Mouse (Mus musculus): ENCODE data around the gene Bcl6. TPM values are rescaled to one million over a fixed set of nuclear protein-coding genes. Genes with fewer than 3 reads are reported as not detected.

The Bcl6 gene
- total RNA-seq, 2 experiments from 2014 or later, result 12.0 to 17.6 TPM

- intact Hi-C loops (cut with DNase I), result no loop called here
These were observed 9.2 kb downstream of the Bcl6 start for GRCm38 (mm10) chr16:23979446-23979845.

DNA sequence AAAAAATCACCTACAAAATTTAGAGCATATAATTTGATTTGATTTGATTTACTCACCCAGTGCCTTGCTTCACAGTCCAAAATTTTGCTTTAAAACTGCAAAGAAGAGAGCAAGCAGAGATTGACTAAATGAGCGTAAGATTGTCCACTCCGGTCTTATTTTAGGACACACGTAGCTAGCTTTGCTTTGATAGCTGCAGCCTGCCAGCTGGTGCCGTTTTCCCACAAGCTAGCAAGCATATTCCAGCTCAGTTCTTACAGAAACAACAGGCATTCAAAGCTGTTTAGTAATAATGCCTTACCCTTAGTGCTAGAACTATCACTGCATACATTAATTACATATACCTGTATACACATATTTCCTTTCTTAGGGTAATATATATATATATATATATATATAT lies 10.2 kb downstream of the Bcl6 start:
- intact Hi-C loops (cut with DNase I), result no loop called here
- no peak for DNase-seq (ENCODE audit: low spot score)

More at GRCm38 (mm10) chr16:23979446-23979845, 9.2 kb downstream of the Bcl6 start:
- no peak for DNase-seq (ENCODE audit: low spot score)

DNA sequence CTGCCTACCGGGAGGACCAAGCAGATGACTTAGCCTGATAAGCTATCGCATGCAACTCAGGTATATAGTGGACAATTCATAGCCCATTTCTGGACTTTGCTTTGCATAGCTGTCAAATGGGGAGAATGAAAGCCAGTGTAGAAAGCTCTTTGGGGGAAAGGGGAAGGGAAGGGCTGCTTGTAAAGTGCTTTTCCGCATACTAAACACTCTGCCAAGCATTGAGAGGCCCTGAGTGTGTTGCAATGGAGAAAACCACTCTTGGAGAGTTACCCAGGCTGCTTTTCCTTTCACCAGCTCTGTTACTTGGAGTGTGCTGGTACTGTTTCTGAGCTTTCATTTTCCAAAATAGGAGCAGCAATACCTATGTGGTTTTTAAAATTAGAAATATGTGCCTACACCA lies 10.9 kb downstream of the Bcl6 start:
- no peak for DNase-seq (ENCODE audit: low spot score)
- intact Hi-C loops (cut with DNase I), result no loop called here

- intact Hi-C loops (cut with DNase I), result no loop called here
- DNase-seq (ENCODE audit: low spot score), result no peak
These were observed 12.5 kb downstream of the Bcl6 start for GRCm38 (mm10) chr16:23976196-23976595.

DNA sequence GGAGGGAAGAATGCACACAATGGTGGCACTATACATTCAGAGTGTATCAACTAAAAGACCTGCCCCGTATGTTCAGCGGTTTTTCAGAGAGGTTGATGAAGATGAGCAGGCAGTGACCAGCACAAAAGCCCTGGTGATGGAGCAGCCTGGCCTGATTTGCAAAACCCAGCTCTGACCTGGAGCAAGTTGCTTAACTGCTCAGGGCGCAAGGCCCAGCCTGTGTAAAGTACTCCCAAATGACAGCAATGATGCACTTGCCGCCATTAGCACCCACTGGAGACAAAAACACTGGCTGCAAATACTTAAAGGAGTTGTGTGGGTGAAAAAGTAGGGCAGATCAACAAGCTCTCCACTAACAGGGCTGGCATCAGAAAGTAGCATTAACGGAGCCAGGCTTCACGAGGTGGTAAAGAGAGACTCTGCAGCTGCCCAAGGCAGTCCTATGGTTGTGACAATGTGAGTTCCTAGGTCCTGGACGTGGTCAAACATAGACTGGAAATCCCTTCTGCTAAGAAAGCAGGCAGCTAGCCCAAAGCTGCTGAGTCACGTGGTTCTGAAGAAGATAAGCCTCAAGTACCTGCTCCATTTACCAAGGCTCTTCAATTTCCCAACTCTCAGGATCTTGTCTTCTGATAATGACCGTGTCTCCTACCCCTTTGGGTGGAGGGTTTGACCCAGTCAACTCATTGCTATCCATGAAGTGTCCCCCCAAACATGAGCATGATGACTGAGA lies 14.9 kb downstream of the Bcl6 start:
- intact Hi-C loops (cut with DNase I), result no loop called here
- no peak for DNase-seq (ENCODE audit: low spot score)

DNA sequence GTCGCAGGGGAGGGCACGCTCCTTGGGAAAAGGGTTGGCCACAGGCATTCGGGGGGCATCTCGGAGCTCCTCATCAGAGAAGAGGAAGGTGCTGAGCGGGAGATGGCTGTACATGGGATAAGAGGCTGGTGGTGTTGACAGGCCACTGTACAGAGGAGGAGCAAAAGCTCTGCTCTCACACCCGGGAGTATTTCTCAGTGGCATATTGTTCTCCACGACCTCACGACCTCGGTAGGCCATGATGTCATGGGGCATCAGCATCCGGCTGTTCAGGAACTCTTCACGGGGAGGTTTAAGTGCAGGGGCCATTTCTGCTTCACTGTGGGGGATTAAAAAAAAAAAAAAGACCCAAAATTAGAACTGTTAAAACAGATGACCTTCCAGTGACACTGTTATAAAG lies 15.8 kb downstream of the Bcl6 start:
- intact Hi-C loops (cut with DNase I), result no loop called here
- no peak for DNase-seq (ENCODE audit: low spot score)

DNA sequence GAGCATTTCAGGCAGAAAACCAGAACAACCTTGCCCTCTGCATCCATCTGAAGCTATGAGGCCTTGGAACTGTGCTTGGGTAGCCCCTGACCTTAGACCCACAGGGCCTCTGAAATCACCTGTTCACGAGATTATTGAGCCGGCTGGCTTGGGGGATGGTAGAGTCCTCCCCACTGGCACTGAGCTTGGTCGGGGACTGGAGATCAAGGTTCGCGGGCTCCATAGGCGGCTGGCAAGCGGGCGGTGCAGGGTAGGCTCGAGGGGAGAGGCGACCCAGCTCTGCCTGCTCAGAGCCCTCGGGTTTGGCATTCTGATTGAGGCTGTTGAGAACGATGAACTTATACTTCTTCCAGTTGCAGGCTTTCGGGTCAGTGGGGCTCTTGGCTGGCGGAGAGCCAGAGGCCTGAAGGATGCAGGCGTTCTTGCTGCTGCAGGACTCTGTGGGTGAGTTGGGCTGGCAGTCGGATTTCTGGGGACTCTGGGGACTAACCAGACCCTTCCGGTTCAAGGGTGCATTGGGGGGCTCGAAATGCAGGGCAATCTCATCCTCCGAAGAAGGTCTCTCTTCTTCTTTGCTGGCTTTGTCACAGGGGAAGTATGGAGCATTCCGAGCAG lies 16.4 kb downstream of the Bcl6 start:
- intact Hi-C loops (cut with DNase I), result no loop called here
- no peak for DNase-seq (ENCODE audit: low spot score)

- intact Hi-C loops (cut with DNase I), result no loop called here
- no peak for DNase-seq (ENCODE audit: low spot score)
These were observed 18.7 kb downstream of the Bcl6 start for GRCm38 (mm10) chr16:23969919-23970318.

DNA sequence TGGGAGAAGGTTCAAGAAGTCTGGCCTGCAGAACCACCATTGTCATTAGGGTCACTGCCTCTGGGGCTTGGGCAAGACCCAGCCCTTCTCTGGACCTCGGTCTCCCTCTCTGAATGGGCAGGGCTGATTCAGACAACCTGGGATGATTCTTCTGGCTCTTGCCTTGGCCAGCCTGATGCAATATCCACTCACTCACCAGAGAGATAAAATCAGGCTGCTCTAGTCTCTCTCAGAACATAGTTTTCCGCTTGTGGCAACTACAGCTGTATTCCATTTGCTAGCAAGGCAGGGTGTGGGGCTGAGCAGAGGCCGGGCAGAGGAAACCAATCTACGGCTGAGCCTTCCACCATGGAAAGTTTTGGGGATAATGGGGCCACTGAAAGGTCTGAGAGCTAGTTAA lies 19.8 kb downstream of the Bcl6 start:
- intact Hi-C loops (cut with DNase I), result no loop called here
- no peak for DNase-seq (ENCODE audit: low spot score)

DNA sequence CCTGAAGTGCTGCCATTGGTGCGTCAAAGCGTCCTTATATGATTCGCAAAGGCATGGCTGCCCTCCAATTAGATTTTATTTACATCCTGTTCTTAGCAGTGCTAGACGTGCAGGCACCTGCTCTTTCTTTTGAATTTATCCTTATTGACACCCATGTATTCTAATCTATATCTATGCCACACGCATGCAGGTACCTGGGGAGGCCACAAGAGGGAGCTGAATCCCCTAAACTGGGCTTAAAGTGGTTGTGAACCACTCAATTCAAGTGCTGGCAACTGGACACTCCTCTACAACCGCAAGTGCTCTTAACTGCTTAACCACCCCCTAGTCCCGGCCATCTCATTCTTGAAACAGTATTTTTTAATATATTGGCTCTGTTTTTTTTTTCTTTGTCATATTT lies 21.4 kb downstream of the Bcl6 start:
- intact Hi-C loops (cut with DNase I), result no loop called here
- no peak for DNase-seq (ENCODE audit: low spot score)

DNA sequence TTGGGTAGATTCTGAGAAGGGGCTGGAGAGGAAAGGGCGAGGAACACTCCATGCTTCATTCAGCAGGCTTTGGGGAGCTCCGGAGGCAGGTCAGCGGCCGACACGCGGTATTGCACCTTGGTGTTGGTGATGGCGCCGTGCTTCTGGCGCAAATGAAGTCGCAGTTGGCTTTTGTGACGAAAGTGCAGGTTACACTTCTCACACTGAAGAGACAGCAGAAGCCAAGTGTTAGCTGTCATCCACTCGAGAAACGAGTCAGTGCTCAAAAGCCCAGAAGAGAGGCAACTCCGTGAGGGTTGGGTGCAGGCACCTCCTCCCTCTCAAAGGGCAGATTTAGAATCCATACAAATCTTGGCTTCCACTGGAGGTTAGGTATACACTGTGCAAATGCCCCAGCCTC lies 22.6 kb downstream of the Bcl6 start:
- intact Hi-C loops (cut with DNase I), result no loop called here

DNA sequence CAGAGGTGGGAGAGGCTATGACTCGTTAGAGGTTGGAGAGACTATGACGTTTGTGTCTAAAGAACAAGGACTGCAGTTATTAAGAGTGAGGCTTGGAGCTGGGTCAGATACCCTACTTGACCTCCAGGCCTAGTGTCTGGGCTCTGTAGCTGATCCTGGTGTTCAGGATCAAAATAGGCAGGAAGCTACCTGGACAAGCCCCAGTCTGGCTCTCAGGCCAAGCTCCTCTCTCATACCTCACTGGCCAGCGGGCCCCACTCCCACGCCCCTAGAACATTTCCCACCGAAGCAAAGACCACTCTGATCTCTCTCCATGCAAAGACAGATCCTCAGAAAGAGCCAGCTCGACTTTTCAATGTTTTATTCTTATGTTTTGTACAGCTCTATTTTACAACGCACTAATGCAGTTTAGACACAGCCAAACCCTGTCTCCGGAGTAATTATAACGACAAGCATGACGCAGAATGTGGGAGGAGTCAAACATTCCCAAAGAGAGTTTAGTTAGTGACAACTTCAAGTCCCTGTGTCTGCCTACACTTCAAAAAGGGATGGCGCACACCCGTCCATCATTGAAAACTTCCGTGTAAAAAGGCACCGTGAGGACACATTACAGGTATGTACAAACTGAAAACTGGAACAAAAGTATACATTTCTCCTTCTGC lies 23.8 kb downstream of the Bcl6 start:
- no peak for DNase-seq (ENCODE audit: low spot score)
- intact Hi-C loops (cut with DNase I), result loop anchor here (5.0 kb wide), 1 partner anchor 1382 kb away; no protein-coding TSS in a partner anchor

More for the DNA sequence above, 22.6 kb downstream of the Bcl6 start:
- DNase-seq (ENCODE audit: low spot score), result no peak

GRCm38 (mm10) chr16:23963896-23964668 lies 24.6 kb downstream of the Bcl6 start:
- no peak for DNase-seq (ENCODE audit: low spot score)
- intact Hi-C loops (cut with DNase I), result loop anchor here (5.0 kb wide), 1 partner anchor 1383 kb away; no protein-coding TSS in a partner anchor

GRCm38 (mm10) chr16:23962401-23962800 lies 26.3 kb downstream of the Bcl6 start:
- DNase-seq (ENCODE audit: low spot score), result no peak

GRCm38 (mm10) chr16:23958938-23959337 lies 29.7 kb downstream of the Bcl6 start:
- intact Hi-C loops (cut with DNase I), result no loop called here
- DNase-seq (ENCODE audit: low spot score), result no peak

More at GRCm38 (mm10) chr16:23962401-23962800, 26.3 kb downstream of the Bcl6 start:
- intact Hi-C loops (cut with DNase I), result loop anchor here (5.0 kb wide), 1 partner anchor 1385 kb away; no protein-coding TSS in a partner anchor

- DNase-seq (ENCODE audit: low spot score), result no peak
- intact Hi-C loops (cut with DNase I), result loop anchor here (1.0 to 2.0 kb wide), 3 partner anchors 55 to 501 kb away; no protein-coding TSS in a partner anchor
These were observed 34.7 kb downstream of the Bcl6 start for GRCm38 (mm10) chr16:23953959-23954260.

GRCm38 (mm10) chr16:23953189-23953958 lies 35.3 kb downstream of the Bcl6 start:
- intact Hi-C loops (cut with DNase I), result loop anchor here (1.0 to 2.0 kb wide), 3 partner anchors 55 to 501 kb away; no protein-coding TSS in a partner anchor
- DNase-seq (ENCODE audit: low spot score), result no peak

DNA sequence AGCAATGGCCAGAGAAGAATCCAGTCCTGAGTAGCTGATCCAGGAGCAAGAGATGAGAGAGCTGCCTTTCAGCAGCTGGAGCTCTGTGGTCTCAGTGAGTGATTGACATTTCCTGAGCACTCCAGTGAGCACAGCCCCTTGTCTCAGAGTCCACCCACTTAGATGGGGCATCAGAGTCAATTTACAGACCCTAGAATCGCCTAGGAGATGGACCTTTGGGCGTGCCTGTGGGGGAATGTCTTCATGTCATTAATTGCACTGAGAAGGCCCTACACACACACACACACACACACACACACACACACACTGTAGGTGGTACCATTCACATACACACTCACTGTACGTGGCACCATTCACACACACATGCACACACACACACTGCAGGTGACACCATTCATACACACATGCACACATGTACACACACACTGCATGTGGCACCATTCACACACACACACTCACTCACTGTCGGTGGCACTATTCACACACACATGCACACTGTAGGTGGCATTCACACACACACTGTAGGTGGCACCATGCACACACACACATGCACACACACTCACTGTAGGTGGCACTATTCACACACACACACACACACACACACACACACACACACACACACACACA lies 36.4 kb downstream of the Bcl6 start:
- intact Hi-C loops (cut with DNase I), result loop anchor here (2.0 kb wide), 2 partner anchors 53 to 499 kb away; no protein-coding TSS in a partner anchor
- DNase-seq (ENCODE audit: low spot score), result no peak

GRCm38 (mm10) chr16:23947654-23948053 lies 41.0 kb downstream of the Bcl6 start:
- intact Hi-C loops (cut with DNase I), result no loop called here
- no peak for DNase-seq (ENCODE audit: low spot score)
